Mouse (Mus musculus) midbrain, embryonic 12.5 days (tissue): ENCODE data around the gene Adgrl3. TPM values are rescaled to one million over a fixed set of nuclear protein-coding genes. Genes with fewer than 3 reads are reported as not detected.

Experiments used
- ATAC-seq: fragments of 200-750 bp; cut with Nextera tagmentation; 2 replicates; pipeline ENCODE4 v1.8.0; 2017; ENCODE audit warnings: low read depth, moderate TSS enrichment, moderate library complexity; ENCODE audit not compliant: low FRiP score
- H3K27ac ChIP-seq: fragments of 300-500 bp; sonication (generic); replicated peaks from 2 replicates; pipeline ENCODE4 v1.5.1; 2016; ENCODE audit warnings: mild to moderate bottlenecking
- H3K27me3 ChIP-seq: fragments of 300-500 bp; sonication (generic); 2 replicates; pipeline ENCODE4 v1.6.1; 2016; ENCODE audit warnings: mild to moderate bottlenecking
- H3K36me3 ChIP-seq: fragments of 300-500 bp; sonication (generic); 2 replicates; pipeline ENCODE4 v1.6.1; 2016
- H3K4me1 ChIP-seq: fragments of 300-500 bp; sonication (generic); 2 replicates; pipeline ENCODE4 v1.6.1; 2016
- H3K4me2 ChIP-seq: fragments of 300-500 bp; sonication (generic); replicated peaks from 2 replicates; pipeline ENCODE4 v1.6.1; 2016; ENCODE audit warnings: mild to moderate bottlenecking, moderate library complexity
- H3K4me3 ChIP-seq: fragments of 300-500 bp; sonication (generic); 2 replicates; pipeline ENCODE4 v1.5.1; 2016; ENCODE audit warnings: mild to moderate bottlenecking
- H3K9ac ChIP-seq: fragments of 300-500 bp; sonication (generic); replicated peaks from 2 replicates; pipeline ENCODE4 v1.6.1; 2016; ENCODE audit warnings: mild to moderate bottlenecking, moderate library complexity
- H3K9me3 ChIP-seq: fragments of 300-500 bp; sonication (generic); 2 replicates; pipeline ENCODE4 v1.6.1; 2016; ENCODE audit warnings: mild to moderate bottlenecking
- WGBS: fragments of 180-500 bp; shearing (Covaris S2); methylation state at CpG from one replicate; pipeline ENCODE4 v1.1.7; 2016; 5-methylcytosine and 5-hydroxymethylcytosine counted together
- microRNA-seq: library from miRNA; unstranded; fragments of <30 nt; microRNA quantifications from one replicate; pipeline ENCODE4, GENCODE M21; 2017
- polyA plus RNA-seq: library from polyadenylated mRNA; unstranded; fragments of >200 nt; fragmentation: Nextera tagmentation; extraction: Ambion mirVana; gene quantifications from 2 replicates; pipeline ENCODE4 v1.2.1, GENCODE M21; 2016

Gene Adgrl3
- polyA plus RNA-seq, 1 experiment from 2014 or later, result 40.7 TPM

DNA sequence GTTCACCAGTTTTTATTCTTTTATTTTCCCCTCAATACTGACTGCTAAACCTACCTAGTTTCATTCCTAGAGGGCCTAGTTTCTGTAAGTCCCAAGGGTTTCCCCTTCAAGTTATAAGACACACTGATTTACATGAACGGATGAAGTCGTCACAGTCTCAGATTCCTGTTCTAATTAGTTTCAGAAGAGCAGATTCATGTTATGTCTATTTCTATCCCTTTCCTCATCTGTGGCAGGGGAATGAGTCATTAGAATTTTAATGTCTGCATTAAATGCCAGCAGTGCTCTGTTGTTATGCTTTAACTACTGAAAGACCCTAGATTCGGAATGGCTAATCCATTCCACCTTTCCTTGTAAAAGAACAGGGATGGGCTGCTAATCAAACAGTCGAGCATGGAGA, 823.9 kb downstream of the Adgrl3 start:
- no peaks in the 10 kb centered on the region for H3K9me3 ChIP-seq
- H3K9ac ChIP-seq, result no peak overlapping the region
- H3K4me2 ChIP-seq, result no peak overlapping the region
- ATAC-seq, result peak; percentile 41; the same call in 1 of the 2 replicates
- no peak overlapping the region for H3K27ac ChIP-seq
- no peaks in the 10 kb centered on the region for H3K36me3 ChIP-seq
- 33% methylated on average over 4 of the region's 4 CpGs for WGBS
- no peaks in the 10 kb centered on the region for H3K27me3 ChIP-seq
- H3K4me3 ChIP-seq, result no peak overlapping the region
- no peaks in the 10 kb centered on the region for H3K4me1 ChIP-seq

DNA sequence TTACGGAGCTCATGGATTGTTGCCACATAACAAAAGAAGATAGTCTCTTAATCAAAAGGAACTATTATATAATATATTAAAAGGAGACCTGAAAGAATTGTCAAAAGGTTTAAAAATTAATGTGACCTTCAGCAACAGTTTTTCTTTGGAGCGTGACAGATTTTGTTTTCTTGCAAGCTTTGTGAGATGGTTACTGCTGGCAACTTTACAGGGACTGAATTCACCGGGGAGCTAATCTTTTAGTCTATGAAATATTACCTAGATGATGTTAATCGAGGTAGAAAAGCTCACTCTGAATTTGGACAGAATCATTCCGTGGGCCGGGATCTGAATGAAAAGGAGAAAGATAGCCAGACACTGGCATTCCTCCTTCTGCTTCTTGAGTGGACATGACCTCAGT, 850.4 kb downstream of the Adgrl3 start:
- ATAC-seq, result no peak
- H3K9ac ChIP-seq, result no peak overlapping the region
- no peak overlapping the region for H3K27ac ChIP-seq
- no peak overlapping the region for H3K4me2 ChIP-seq
- 0 out of 2 replicates have a peak, but pooled peaks cover 3% of the 10 kb centered on the region for H3K9me3 ChIP-seq
- WGBS, result 84% methylated on average over 6 of the region's 6 CpGs
- no peak overlapping the region for H3K4me3 ChIP-seq
- no peaks in the 10 kb centered on the region for H3K36me3 ChIP-seq
- H3K4me1 ChIP-seq, result no peaks in the 10 kb centered on the region
- H3K27me3 ChIP-seq, result no peaks in the 10 kb centered on the region

Small RNA genes lying within 50 kb of the gene (microRNA-seq; reads per million reads assigned to microRNA genes)
- gene Gm22048, result not detected
